Comparison of ENCODE assay signal across 11 mouse cellular contexts in the genomic region with DNA sequence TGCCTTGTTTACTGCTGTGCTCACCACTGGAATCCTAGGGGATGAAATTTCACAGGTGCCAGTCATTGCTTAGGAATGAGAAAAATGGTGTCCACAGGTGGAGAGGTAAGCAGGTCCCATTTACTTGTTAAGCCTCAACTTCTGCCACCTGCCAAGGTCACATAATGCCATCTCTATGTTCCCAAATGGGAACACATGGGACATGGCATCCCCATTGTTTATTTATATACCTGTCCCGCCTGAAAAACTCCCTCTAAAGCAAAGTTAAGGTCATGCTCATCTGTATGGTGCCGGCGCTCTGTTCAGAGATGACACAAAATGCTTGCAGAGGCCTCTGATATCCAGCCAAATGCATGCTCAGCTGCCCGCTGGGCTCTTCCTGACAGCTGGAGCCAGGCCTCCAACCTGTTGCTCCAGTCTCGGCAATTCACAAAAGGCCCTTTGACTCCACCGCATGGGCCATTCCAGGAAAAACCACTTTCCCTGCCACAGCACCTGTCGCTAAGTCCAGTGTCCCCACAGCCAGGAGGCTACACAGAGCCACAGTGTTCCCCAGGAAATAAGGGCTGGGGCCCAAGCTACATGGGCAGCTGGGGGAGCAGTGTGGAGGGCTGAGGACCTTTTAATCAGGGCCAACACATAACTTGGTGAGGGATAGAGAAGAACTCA. TPM values are rescaled to one million over a fixed set of nuclear protein-coding genes. Genes with fewer than 3 reads are reported as not detected.
DNase-seq lines count a peak whose midpoint lies in the region; ATAC-seq and TF ChIP-seq lines count a peak whose summit lies in the region.
"Had no signal": no experiment of that assay in that cellular context is flagged by ENCODE, and none has a peak within 500 bp of the region (broad histone marks: within the 10 kb centered on the region; RNA-seq: fewer than 3 reads in every experiment).

No protein-coding gene starts in this region.

- WGBS in lung, embryonic 14.5 days, result 49% methylated on average over 7 of the region's 7 CpGs

- ATAC-seq in lung, embryonic 14.5 days (ENCODE audit: insufficient read depth), result no peak

- TF ChIP-seq CTCF in lung, embryonic 14.5 days (IDR thresholded peaks at IDR 0.05; ENCODE audit: low read depth), result no peak

- no peak overlapping the region for H3K4me2 ChIP-seq in lung, embryonic 14.5 days
- H3K4me2 ChIP-seq: limb, embryonic 12.5 days; stomach, embryonic 15.5 days had no signal

- DNase-seq in heart, postnatal 4 days, result peak; percentile 14
- DNase-seq in heart, adult 18-20 months, result no peak
- DNase-seq in lung, embryonic 14.5 days, result peak; percentile 58
- no peak for DNase-seq in lung, postnatal 14 days
- DNase-seq in gonadal fat pad, adult 2 months (ENCODE audit: low read depth), result peak; percentile 62
- peak; percentile 3 to 11 for DNase-seq in layer of hippocampus, postnatal 36 days
- no peak for DNase-seq in adrenal gland, postnatal 10 days
- DNase-seq in testis, postnatal 10 days (ENCODE audit: low spot score), result no peak
- DNase-seq: adrenal gland, adult 2 months had no signal

- H3K9ac ChIP-seq in lung, embryonic 14.5 days, result no peak overlapping the region
- H3K9ac ChIP-seq: limb, embryonic 12.5 days; stomach, embryonic 15.5 days had no signal

- no peaks in the 10 kb centered on the region for H3K9me3 ChIP-seq in lung, embryonic 14.5 days (ENCODE audit: low read depth, low read length)
- H3K9me3 ChIP-seq: limb, embryonic 12.5 days; stomach, embryonic 15.5 days had no signal

- H3K27ac ChIP-seq in lung, embryonic 14.5 days (ENCODE audit: low read depth), result peak overlapping the region; percentile 48; the same call in 1 of the 2 replicates
- H3K27ac ChIP-seq: limb, embryonic 12.5 days; stomach, embryonic 15.5 days had no signal

- H3K4me1 ChIP-seq in lung, embryonic 14.5 days (ENCODE audit: insufficient read depth), result no peaks in the 10 kb centered on the region
- H3K4me1 ChIP-seq: stomach, embryonic 15.5 days had no signal

- H3K27me3 ChIP-seq in lung, embryonic 14.5 days (ENCODE audit: insufficient read depth, low read length), result no peaks in the 10 kb centered on the region
- H3K27me3 ChIP-seq: limb, embryonic 12.5 days; stomach, embryonic 15.5 days had no signal

- H3K36me3 ChIP-seq in lung, embryonic 14.5 days (ENCODE audit: insufficient read depth), result no peaks in the 10 kb centered on the region
- H3K36me3 ChIP-seq: limb, embryonic 12.5 days; stomach, embryonic 15.5 days had no signal

- no peak overlapping the region for H3K4me3 ChIP-seq in lung, embryonic 14.5 days (ENCODE audit: low read depth, low read length)
- H3K4me3 ChIP-seq: limb, embryonic 12.5 days; stomach, embryonic 15.5 days had no signal

RNA-seq across cellular contexts. Expression of a gene that starts 13.1 kb away (rescaled TPM):
- total RNA-seq in heart, postnatal 4 days (2021), result 100 to 1,000 TPM; 261 to 277 TPM
- total RNA-seq in heart, adult 18-20 months (2021), result 100 to 1,000 TPM; 408 to 450 TPM
- polyA plus RNA-seq in lung, embryonic 14.5 days (2014; fragmentation: Nextera tagmentation; extraction: Ambion mirVana), result 39.0 and 44.4 TPM in 2 replicates
- polyA plus RNA-seq in gonadal fat pad, adult 2 months (2012; rRNA removed), result 18.2 and 18.8 TPM in 2 replicates
- total RNA-seq in layer of hippocampus, postnatal 36 days (2021), result 1 to 10 TPM in 1 of 2 experiments, under 1 TPM in 1; 0.67 to 2.1 TPM
- 10 to 100 TPM; 10.9 to 13.5 TPM for total RNA-seq in adrenal gland, postnatal 10 days (2021)

Comparison
In these comparisons a context has a peak if more than half of its experiments do, and no peak if none do; other contexts are left out.
1. DNase-seq: peak in heart, postnatal 4 days (single experiment), lung, embryonic 14.5 days (single experiment), gonadal fat pad, adult 2 months (single experiment) and layer of hippocampus, postnatal 36 days (2 of 2); none in heart, adult 18-20 months (0 of 2), lung, postnatal 14 days (single experiment), adrenal gland, postnatal 10 days (single experiment) and testis, postnatal 10 days (single experiment).
2. RNA of a gene that starts 13.1 kb away (total RNA-seq): 408 to 450 TPM in heart, adult 18-20 months and 261 to 277 TPM in heart, postnatal 4 days; 10.9 to 13.5 TPM in adrenal gland, postnatal 10 days and 0.67 to 2.1 TPM in layer of hippocampus, postnatal 36 days; every median in the first group is over 10 times any median in the second.